Mouse (Mus musculus): ENCODE data around the gene Gm11564.
"Not testable (repeated sequence)": the region's sequence is repeated elsewhere in the genome, so short reads cannot be mapped to it uniquely, and the experiment has no call there.

Gm11564 gene

DNA sequence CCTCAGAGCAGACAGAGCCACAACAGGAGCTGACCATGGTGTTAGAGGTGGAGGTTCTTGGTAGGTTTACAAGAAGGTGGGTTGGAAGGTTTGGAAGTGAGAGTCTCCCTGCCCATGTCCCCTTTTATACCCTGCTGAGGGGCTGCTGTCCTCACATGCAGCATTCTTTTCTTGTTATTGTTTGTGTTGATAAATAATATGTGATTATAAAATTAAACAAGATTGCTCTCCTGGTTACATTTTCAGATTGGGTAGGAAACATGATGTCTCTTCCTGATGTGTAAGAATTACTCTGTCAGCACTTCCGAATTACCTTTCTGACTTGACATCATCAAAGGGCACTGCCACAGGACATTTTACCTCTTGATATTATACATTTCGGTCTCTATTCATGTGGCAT lies at the start of gene Gm11564:
Gene Gm11564 (minus strand): TSS at position 101 of the 400 bp plus-strand sequence.
- not testable (repeated sequence) for DNase-seq

DNA sequence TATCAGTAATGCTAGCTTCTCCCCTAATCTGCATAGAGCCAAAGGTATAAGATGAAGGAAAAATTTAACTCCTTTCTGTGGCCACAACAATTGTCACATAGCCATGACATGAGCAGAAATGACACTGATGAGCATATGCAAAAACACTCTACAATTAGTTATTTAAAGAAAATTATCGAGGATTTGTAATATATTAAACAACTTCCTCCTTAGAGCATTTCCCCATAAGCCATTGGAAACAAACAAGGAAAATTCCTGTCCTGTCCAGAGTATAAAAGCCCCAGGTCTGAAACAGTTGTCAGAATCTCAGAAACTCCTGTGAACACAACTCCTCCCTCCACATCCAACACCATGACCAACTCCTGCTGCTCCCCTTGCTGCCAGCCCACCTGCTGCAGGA lies 48.7 kb upstream of the Gm11564 start, which contains the start of gene Gm11559:
Gene Gm11559 (plus strand): TSS at position 301 of the 400 bp plus-strand sequence.
- not testable (repeated sequence) for DNase-seq

DNA sequence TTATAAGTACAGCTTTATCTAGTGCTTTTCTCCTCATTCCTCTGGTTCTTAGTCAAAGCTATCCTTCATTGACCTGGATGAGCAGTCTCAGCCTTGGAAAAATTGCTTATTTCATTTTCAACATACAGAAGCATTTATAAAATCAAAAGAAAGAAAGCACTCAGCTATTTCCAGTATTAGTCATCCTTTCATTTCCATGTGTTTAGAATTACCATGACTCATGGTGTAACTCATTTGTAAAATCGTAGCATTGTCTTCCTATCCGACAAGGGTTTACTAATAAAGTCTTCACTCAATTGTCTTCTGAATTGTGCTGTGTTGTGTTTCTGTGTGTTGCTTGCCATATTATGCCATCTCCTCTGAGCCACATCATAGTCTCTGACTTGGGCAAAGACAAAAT lies 43.3 kb upstream of the Gm11564 start:
- no peak for DNase-seq

DNA sequence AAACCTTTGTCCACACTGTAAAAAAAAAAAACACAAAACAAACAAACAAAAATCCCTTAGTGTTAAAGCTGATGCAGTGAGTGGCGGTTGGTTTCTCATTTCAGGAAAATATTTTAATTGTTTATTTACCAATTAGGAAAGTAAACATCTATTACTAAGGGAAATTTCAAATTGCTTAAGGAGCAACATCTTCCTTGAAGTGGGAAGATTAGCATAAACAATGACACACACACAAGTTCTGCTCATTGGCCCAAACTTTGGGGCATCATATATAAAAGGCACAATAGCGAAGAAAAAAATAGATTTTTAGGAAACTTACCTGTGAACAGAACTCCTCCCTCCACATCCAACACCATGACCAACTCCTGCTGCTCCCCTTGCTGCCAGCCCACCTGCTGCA lies 42.2 kb upstream of the Gm11564 start, which contains the start of gene Gm11568:
Gene Gm11568 (plus strand): TSS at position 301 of the 400 bp plus-strand sequence.
- no peak for DNase-seq

DNA sequence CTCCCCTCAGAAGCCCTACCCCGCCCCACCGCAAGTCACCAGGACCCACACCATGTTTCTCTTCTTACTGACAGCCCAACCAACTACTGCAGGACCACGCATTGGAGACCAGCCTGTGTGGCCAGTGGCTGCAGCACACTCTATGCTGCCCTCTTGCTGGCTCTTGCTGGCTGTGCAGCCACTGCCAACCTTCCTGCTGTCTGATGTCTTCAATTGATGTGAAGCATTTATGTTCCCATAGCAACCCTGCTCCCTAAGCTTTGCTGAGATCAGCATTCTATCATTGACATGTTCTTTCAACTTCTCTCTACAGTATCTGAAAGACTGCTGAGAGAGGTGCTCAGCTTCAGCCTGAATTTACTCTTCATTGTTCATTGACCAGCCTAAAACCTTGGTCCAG lies 38.7 kb upstream of the Gm11564 start:
- DNase-seq = peak in 1 of 2 experiments; percentile 19

DNA sequence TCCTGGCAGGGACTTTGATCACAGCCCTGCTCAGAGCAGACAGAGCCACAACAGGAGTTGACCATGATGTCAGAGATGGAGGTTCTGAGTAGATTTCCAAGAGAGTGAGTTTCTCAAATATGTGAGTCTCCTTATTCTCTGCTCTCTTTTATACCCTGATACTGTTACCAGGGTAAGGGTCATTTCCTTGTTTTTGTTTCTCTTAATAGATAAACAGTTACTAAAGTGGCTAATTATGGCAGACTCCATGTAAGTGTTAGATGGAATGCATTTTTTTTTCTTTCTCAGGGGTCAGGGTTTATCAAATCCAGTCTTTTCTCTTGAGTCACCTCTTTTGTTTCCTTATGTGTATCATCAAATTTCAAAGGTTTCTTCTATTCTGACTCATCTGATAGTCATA lies 36.0 kb upstream of the Gm11564 start, which contains the start of gene Krtap4-16:
Gene Krtap4-16 (minus strand): TSS at position 101 of the 400 bp plus-strand sequence.
- no peak for DNase-seq

DNA sequence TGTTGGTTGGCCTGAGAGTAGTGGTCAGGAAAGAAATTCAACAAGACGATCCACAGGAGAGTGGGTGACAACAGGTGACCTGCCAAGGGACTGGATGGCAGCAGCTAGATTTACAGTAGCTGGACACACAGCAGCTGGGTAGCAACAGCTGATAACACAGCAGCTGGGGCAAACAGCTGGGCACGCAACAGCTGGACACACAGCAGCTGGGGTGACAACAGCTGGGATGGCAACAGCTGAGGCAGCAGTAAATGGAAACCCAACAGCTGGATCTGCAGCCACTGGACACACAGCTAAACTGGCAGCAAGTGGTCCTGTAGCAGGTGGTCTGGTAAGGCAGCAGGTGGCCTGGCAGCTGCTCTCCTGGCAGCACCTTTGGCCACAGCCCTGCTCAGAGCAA lies 31.3 kb upstream of the Gm11564 start:
- DNase-seq = no peak

DNA sequence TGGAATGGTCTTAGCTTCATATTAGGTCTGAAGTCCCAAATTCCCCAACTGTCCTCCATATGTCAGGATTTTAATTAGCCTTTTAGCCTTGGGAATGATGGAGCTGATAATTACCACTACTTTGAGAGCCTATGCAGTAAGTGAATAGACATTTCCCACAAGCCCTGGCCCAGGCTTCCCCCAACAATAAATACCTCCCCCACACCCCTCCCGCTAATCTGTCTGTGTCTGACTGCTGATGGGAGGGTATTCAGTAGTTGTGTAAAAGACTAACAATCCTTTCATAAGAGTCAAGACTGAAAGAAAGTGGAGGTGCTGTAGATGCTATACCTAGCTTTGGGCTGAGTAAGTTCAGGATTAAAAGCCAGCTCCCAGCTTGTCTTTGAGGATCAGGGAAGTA lies 26.7 kb upstream of the Gm11564 start:
- no peak for DNase-seq

DNA sequence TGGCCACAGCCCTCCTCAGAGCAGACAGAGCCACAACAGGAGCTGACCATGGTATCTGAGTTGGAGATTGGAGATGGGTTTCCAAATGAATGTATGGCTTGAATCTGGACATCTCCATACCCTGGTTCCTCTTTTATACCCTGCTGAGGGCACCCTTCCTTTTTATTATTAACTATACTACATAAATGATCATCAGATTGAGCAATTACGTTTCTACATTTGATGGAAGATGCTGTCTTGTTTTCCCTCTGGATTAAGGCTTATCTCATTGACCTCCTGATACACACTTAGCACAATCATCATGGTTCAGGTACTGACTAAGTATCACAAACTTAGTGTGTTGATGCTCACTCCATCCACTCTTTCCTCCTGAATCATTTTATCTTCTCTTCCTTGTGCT lies 22.5 kb upstream of the Gm11564 start, which contains the start of gene 2300003K06Rik:
Gene 2300003K06Rik (minus strand): TSS at position 101 of the 400 bp plus-strand sequence.
- no peak for DNase-seq

DNA sequence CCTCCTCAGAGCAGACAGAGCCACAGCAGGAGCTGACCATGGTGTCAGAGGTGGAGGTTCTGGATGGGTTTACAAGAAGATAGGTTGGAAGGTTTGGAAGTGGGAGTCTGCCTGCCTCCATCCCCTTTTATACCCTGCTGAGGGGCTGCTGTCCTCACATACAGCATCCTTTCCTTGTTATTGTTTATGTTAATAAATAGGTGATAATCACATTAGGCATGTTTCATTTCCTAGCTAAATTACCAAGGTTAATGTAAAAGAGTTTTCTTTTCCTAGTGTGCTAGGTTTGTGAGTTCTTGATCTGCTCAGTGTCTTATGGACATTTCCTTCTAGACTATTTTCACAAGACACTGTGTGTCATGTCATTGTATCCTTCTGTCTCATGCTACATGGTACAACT lies 5.7 kb downstream of the Gm11564 start, which contains the start of gene Krtap4-13:
Gene Krtap4-13 (minus strand): TSS at position 101 of the 400 bp plus-strand sequence.
- not testable (repeated sequence) for DNase-seq

DNA sequence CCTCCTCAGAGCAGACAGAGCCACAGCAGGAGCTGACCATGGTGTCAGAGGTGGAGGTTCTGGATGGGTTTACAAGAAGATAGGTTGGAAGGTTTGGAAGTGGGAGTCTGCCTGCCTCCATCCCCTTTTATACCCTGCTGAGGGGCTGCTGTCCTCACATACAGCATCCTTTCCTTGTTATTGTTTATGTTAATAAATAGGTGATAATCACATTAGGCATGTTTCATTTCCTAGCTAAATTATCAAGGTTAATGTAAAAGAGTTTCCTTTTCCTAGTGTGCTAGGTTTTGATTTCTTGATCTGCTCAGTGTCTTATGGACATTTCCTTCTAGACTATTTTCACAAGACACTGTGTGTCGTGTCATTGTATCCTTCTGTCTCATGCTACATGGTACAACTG lies 11.1 kb downstream of the Gm11564 start, which contains the start of gene Gm11554:
Gene Gm11554 (minus strand): TSS at position 101 of the 400 bp plus-strand sequence.
- not testable (repeated sequence) for DNase-seq

DNA sequence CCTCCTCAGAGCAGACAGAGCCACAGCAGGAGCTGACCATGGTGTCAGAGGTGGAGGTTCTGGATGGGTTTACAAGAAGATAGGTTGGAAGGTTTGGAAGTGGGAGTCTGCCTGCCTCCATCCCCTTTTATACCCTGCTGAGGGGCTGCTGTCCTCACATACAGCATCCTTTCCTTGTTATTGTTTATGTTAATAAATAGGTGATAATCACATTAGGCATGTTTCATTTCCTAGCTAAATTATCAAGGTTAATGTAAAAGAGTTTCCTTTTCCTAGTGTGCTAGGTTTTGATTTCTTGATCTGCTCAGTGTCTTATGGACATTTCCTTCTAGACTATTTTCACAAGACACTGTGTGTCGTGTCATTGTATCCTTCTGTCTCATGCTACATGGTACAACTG lies 16.6 kb downstream of the Gm11564 start, which contains the start of gene Gm11569:
Gene Gm11569 (minus strand): TSS at position 101 of the 400 bp plus-strand sequence.
- not testable (repeated sequence) for DNase-seq

DNA sequence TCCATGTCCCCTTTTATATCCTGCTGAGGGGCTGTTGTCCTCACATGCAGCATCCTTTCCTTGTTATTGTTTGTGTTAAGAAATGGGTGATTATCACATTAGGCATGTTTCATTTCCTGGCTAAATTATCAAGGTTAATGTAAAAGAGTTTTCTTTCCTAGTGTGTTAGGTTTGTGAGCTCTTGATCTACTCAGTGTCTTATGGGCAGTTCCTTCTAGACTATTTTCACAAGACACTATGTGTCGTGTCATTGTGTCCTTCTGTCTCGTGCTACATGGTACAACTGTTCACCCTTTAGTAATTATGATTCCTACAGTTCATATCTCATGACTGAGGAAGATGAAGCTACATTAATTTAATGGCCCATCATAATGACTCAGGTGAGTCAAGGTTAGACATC lies 22.1 kb downstream of the Gm11564 start, which contains the start of gene Gm11596:
Gene Gm11596 (minus strand): TSS at position 101 of the 400 bp plus-strand sequence.
- no peak for DNase-seq

DNA sequence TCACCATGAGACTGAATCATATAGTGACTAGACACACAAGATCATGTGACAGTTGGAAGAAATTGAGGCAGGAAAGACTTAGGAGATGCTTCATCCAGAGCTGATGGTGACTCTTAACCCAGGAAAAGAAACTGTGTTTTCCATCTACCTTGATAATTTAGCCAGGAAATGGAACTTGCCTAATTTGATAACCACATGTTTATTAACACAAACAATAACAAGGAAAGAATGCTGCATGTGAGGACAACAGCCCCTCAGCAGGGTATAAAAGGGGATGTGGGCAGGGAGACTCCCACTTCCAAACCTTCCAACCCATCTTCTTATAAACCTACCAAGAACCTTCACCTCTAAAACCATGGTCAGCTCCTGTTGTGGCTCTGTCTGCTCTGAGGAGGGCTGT lies 30.6 kb downstream of the Gm11564 start, which contains the start of gene Krtap4-9:
Gene Krtap4-9 (plus strand): TSS at position 301 of the 400 bp plus-strand sequence.
- DNase-seq = not testable (repeated sequence)

DNA sequence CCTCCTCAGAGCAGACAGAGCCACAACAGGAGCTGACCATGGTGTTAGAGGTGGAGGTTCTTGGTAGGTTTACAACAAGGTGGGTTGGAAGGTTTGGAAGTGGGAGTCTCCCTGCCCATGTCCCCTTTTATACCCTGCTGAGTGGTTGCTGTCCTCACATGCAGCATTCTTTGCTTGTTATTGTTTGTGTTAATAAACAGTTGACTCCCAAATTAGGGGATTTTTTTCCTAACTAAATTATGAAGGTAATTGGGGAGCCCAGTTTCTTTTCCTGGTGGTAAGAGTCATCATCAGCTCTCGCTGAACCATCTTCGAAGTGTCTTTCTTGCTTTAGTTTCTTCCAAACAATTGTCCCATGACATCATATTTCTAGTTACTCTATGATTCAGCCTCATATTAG lies 34.9 kb downstream of the Gm11564 start, which contains the start of gene Krtap4-8:
Gene Krtap4-8 (minus strand): TSS at position 101 of the 400 bp plus-strand sequence.
- DNase-seq = no peak

DNA sequence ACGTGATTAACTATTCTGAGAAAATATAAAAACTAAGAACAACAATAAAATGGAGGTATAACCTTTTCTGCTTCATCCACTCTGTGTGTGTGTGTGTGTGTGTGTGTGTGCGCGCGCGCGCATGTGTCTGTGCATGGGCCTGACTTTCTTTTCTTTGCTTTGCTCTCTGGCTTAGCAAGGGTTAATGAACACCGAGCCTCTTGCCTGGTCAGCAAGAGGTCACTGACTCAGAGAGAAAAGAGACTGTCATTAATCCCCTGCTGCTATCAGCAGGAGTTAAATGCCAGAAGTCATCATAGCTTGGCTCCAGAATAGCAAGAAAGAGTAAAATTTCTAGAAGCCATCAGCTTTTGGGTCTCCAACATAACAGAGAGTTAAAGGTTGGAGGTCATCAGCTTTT lies 37.1 kb downstream of the Gm11564 start:
- DNase-seq = no peak

DNA sequence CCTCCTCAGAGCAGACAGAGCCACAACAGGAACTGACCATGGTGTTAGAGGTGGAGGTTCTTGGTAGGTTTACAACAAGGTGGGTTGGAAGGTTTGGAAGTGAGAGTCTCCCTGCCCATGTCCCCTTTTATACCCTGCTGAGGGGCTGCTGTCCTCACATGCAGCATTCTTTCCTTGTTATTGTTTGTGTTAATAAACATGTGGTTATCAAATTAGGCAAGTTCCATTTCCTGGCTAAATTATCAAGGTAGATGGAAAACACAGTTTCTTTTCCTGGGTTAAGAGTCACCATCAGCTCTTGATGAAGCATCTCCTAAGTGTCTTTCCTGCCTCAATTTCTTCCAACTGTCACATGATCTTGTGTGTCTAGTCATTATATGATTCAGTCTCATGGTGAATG lies 42.7 kb downstream of the Gm11564 start, which contains the start of gene Gm11595:
Gene Gm11595 (minus strand): TSS at position 101 of the 400 bp plus-strand sequence.
- DNase-seq = not testable (repeated sequence)

DNA sequence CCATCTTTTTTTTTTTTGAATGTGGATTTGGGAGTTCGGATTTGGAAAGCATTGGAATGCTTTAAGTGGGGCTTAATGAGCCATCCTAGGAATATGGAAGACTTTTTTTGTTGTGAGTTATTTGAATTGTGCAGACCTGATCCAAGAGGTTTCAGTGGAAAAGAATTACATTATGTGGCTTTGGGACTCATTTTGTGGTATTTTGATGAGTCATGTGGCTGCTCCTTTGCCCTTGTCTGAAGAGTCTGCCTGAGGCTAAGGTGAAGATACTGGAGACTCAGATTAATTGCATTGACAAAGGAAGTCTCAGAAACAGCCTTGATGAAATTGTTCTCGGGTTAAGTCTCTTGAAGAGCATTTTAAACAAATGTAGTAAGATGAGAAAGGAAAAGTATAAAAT lies 47.1 kb downstream of the Gm11564 start:
- DNase-seq = no peak
